Mouse (Mus musculus): ENCODE measurements around the gene Peak1. TPM values are rescaled to one million over a fixed set of nuclear protein-coding genes. Genes with fewer than 3 reads are reported as not detected.

The Peak1 gene
- total RNA-seq, 2 experiments from 2014 or later: 31.0 to 37.7 TPM

GRCm38 (mm10) chr9:56151745-56152481, 266.0 kb downstream of the Peak1 start:
- no peak for DNase-seq (ENCODE audit: low spot score in 2 of 2)

Small RNAs within 50 kb of the gene (microRNA-seq; reads per million reads assigned to microRNA genes)
- 18.0 to 20.2 reads per million in 2 experiments for gene Gm24270 (ENCODE audit: borderline number of aligned reads in 2 of 2)

Other genes with a start within 250 kb of the Peak1 start
- gene Hmg20a, start 542 bp upstream of the Peak1 start, total RNA-seq (2021): 10 to 100 TPM; 31.5 to 37.5 TPM

All from adrenal gland, adult 18-20 months (tissue).